Mouse (Mus musculus): ENCODE measurements around the gene Hspe1.

Hspe1 gene

DNA sequence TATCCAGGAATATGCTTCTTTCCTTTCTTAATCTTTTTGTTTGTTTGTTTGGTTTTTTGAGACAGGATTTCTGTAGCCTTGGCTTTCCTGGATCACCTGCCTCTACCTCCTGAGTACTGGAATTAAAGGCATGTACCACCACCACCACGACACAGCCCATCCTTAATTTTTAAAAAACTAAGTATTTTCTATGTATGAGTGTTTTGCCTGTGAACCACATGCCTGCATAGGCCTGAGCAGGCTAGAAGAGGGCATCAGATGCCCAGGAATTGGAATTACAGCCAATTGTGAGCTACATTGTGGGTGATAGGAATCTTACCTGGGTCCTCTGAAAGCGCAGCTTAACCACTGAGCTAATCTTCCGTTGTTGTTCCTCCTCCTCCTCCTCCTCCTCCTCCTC lies 46.4 kb downstream of the Hspe1 start:
- no peak for DNase-seq (ENCODE audit: low spot score)

DNA sequence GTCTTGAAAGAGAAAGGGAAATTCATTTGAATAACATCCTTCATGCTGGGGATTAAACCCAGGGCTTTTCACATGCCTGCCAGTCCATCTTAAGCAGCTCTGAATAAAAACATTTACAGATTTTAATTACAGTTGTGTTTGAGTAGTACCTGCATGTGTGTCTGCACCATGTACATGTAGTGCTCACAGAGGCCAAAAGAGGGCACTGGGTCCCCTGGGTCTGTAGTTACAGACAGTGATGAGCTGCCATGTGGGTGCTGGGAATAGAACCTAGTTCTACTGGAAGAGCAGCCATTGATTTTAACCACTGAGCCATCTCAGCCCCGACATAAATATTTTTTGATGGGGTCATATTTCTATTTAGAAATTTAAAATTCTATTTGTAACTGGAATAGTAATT lies 47.9 kb downstream of the Hspe1 start:
- DNase-seq (ENCODE audit: low spot score) = no peak

Data from urinary bladder, postnatal 14 days (tissue).